Mouse (Mus musculus) spleen, postnatal 36 days (tissue): ENCODE measurements at regions not wholly inside any gene's neighbourhood (a gene's known extent, or its start where the extent isn't known, plus 50 kb on each side); places are given as distances from the start of the nearest gene placed in this dataset.

Source experiments
- DNase-seq, 2 experiments: peaks; one replicate each; pipeline ENCODE4 v3.0.0; 2022; ENCODE audit warnings: low spot score in 2 of 2, mixed read lengths in 1 of 2

- peak; percentile 8 to 26 for DNase-seq
Measured at GRCm38 (mm10) chr13:36807961-36808360, 73.0 kb upstream of the Nrn1 start.

DNA sequence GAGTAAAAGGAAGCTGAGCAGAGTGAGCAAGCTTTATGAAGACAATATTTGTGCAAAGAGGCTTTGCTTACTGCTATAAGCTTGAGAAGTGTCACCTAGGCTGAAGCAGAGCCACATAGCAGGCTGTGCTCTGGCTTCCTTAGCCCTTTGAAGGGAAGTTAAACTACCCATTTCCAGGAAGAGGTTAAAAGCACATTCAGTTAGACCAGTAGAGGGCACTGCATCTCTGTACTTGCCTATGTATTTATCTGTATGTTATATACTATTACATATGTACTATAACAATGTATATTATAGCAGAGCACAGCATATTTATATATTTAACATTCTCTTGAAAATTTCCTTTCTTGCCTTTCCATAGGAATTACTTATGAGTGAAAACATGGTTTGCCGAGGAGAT is 54.4 kb upstream of the Nrn1 start:
- peak; percentile 22 to 29 for DNase-seq
